Mouse (Mus musculus) urinary bladder, postnatal 25 days (tissue): ENCODE data around the gene Baz2a.
"Not testable (repeated sequence)": the region's sequence is repeated elsewhere in the genome, so short reads cannot be mapped to it uniquely, and the experiment has no call there.

ENCODE experiments used
- DNase-seq: peaks from one replicate; pipeline ENCODE4 v3.0.0; 2022; ENCODE audit warnings: low spot score

Baz2a gene

DNA sequence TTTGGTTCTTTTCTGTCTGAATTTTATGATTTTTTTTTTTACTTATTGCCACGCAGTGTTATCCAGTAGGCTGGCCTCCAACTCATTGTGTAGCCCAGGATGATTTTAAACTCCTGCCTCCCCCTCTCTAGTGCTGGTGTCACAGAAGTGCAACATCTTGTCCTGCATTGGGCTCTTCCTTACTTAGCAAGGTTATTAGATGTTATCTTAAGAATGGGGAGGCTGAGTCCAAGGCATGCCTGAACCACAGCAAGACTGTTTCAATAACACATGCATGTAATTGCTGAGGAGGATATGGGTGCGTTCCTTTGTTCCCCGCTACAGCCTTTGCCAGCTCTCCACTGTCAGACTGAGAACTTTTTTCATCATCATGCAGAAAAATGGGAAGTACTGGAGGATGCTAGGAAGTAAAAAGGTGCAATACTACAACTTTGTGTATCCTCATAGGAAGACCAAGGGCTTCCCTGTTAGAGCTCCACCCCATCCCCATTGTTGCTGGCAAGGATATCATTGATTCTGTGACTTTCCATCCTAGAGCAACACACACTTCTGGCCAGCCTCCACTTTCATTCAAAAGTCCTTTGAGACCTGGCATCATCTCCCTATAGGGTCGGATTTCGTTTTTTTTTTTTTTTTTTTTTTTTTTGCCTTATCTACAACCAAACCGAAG lies 9.4 kb upstream of the Baz2a start:
- DNase-seq: no peak

- DNase-seq: no peak
Observed at GRCm38 (mm10) chr10:128082477-128082808, 8.9 kb upstream of the Baz2a start.

- peak; percentile 91 for DNase-seq
Observed at GRCm38 (mm10) chr10:128082880-128083421, 8.4 kb upstream of the Baz2a start, which contains the start of gene Atp5b. TSS of gene Atp5b (plus strand) at chr10:128083273.

DNA sequence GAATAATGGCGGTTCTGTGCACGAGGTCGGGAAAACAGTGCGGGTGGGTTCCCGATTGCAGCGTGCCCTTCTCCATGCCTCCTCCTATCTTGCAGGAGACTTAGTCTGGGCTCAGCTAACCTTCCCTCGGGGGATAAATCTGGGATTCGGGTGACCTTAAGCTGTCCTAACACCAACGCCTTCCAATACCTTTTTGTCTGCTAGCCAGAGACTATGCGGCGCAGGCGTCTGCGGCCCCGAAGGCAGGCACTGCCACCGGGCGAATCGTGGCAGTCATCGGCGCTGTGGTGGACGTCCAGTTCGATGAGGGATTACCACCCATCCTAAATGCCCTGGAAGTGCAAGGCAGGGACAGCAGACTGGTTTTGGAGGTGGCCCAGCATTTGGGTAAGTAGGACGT lies 7.7 kb upstream of the Baz2a start:
- DNase-seq: peak; percentile 25

GRCm38 (mm10) chr10:128084160-128084559 lies 7.2 kb upstream of the Baz2a start:
- no peak for DNase-seq

GRCm38 (mm10) chr10:128086391-128086790 lies 5.0 kb upstream of the Baz2a start:
- DNase-seq: no peak

DNA sequence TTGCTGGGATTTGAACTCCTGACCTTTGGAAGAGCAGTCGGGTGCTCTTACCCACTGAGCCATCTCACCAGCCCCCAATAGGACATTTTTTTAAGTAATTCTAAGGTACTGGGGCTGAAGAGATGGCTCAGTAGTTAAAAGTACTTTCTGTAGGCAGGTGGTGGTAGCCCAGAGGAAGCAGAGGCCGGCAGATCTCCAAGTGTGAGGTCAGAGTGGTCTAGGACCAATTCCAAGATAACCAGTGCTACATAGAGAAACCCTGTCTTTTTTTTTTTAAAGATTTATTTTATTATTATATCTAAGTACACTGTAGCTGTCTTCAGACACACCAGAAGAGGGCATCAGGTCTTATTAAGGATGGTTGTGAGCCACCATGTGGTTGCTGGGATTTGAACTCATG lies 4.2 kb upstream of the Baz2a start:
- DNase-seq: not testable (repeated sequence)

GRCm38 (mm10) chr10:128088181-128088580 lies 3.2 kb upstream of the Baz2a start:
- DNase-seq: no peak

GRCm38 (mm10) chr10:128089842-128090241 lies 1.5 kb upstream of the Baz2a start:
- no peak for DNase-seq

GRCm38 (mm10) chr10:128090651-128091563 lies 470 bp upstream of the Baz2a start:
- DNase-seq: peak; percentile 81

DNA sequence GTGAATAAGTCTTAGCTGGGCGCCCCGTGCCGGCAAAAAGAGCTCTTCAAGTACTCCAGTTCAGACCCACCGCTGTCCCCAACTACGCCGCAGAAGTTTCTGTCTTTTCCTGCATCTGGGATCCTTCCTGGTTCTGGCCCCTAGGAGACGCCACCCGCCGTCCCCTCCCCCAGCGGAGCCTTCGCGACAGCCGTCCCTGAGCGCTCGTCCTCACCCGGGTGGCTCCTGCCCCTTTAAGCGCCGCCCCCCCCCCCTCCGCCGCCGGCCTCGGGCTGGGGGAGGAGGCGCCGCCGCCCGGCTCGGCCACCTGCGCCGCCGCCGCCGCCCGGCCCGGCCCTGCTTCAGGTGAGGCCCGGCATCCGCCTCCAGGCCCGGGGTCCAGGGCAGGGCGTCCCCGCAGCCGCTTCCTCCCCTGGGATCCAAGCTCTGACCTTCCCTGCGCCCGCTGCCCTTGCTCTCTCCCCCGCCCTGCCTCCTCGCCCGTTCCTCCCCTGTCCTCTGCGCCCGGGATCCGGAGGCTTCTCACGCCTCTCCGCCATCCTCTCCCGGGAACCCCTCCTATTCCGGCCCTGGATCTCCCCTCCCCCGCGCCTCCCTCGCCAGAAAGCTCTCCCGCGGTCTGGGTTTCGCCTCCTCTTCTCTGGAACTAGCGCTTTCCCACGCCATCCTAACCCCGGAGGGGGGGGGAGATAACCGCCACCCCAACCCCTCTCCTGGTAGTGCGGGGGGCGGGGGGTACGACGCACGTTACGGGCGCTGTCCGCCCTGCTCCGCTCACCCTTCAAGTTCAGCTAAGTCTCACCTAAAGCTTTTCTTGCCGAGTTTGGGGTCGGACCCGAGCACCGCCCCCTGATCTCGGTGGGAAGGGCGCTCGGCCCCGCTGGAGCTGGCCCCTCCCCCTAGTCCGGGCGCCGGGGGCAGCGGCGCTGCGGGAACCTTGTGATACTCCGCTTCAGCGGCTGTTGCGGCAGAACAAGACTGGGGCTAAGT lies 1.4 kb downstream of the Baz2a start:
- peak; percentile 70 for DNase-seq

- DNase-seq: no peak
Observed at GRCm38 (mm10) chr10:128093496-128094294, 2.3 kb downstream of the Baz2a start.

DNA sequence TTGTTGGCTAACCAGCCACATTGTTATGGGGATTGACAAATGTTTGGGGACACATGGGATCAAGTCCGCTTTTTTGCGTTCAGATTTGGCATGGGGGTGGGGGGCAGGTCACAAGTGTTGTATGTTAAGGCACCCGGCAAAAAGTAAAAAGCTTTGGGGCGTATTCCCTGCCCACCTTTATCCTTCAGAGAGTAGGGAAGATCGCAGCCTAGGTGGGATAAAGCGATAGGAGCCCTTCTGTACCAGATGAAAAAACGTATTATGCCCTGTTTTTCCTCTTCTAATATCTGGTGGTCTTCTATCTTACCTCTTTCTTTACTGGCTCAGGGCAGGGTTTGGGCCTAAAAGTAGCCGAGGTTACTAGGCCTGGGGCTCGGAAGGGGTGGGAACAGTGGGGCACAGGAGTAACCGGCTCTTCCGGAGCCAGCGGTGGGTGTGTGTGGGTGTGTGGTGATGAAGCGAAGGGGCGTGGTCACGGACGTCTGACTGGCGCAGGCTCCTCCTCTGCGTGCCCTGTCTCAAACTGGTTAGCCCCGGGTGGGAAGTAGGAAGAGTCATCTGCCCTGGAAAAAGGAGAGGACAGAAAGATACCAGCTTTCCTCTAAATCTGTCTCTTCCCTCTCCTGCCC lies 3.1 kb downstream of the Baz2a start:
- peak; percentile 80 for DNase-seq

- no peak for DNase-seq
Observed at GRCm38 (mm10) chr10:128095003-128095636, 3.7 kb downstream of the Baz2a start.

- DNase-seq: no peak
Observed at GRCm38 (mm10) chr10:128096313-128096692, 4.9 kb downstream of the Baz2a start.

DNA sequence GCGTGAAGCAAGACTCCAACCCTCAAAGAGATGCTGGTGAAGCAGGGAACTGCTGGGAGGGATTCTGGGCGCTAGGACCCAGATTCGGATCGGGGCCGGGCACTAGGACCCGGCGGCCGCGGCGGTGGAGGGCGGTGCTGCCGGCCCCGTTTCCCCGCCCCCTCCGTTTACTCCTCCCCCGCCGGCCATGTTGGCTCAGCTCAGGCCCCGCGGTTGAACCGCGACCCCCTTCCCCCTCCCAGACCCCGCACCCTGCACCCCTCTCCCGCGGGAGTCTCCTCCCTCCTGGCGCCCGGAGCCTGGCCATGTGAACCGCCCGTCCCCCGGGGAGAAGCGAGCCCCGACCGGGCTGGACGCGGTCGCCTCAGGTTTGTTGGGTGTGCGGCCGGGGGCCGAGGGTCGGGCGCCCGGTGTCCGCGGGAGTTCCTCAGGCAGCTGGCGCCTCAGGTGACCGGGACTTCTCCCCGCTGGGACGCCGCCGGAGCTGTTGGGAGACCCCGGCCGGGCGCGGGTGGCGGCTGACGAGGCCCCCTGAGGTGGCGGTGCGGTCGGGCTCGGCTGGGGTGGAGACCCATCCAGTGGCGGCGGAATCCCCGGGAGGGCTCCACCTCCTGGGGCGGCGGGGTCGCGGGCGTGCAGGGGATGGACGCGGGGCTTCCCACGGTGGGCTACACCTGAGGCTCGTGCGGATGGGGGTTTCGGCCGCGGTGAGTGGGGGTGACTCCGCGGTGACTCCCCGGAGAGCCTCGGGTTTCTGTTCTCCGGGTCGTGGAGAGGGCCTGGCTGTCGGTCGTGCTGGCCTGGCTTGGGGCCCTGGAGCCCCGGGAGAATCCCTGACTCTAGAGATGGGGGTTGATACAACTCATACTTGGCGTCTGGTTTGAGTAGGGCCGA lies 5.6 kb downstream of the Baz2a start:
- peak; percentile 80 for DNase-seq

GRCm38 (mm10) chr10:128097587-128097971 lies 6.2 kb downstream of the Baz2a start:
- DNase-seq: peak; percentile 48

GRCm38 (mm10) chr10:128110103-128110761 lies 18.9 kb downstream of the Baz2a start:
- no peak for DNase-seq
